Mouse (Mus musculus) kidney, embryonic 16.5 days (tissue): ENCODE measurements around the gene Ankle2. TPM values are rescaled to one million over a fixed set of nuclear protein-coding genes. Genes with fewer than 3 reads are reported as not detected.

Source experiments
- ATAC-seq: fragments of 200-750 bp; cut with Nextera tagmentation; 2 replicates; pipeline ENCODE4 v1.8.0; 2017; ENCODE audit warnings: moderate TSS enrichment; ENCODE audit not compliant: low FRiP score, low TSS enrichment
- H3K27ac ChIP-seq: fragments of 300-500 bp; sonication (generic); 2 replicates; pipeline ENCODE4 v1.5.1; 2014; ENCODE audit warnings: low read length
- H3K27me3 ChIP-seq: fragments of 300-500 bp; sonication (generic); 2 replicates; pipeline ENCODE4 v1.6.1; 2014; ENCODE audit warnings: low read length, control low read depth, mixed read lengths; ENCODE audit not compliant: insufficient read depth
- H3K36me3 ChIP-seq: fragments of 300-500 bp; sonication (generic); 2 replicates; pipeline ENCODE4 v1.6.1; 2014; ENCODE audit warnings: low read length, control low read depth, mixed read lengths; ENCODE audit not compliant: insufficient read depth
- H3K4me1 ChIP-seq: fragments of 300-500 bp; sonication (generic); 2 replicates; pipeline ENCODE4 v1.6.1; 2014; ENCODE audit warnings: low read length, control low read depth, mixed read lengths; ENCODE audit not compliant: insufficient read depth
- H3K4me2 ChIP-seq: fragments of 300-500 bp; sonication (generic); replicated peaks from 2 replicates; pipeline ENCODE4 v1.6.1; 2014; ENCODE audit warnings: low read depth, low read length
- H3K4me3 ChIP-seq: fragments of 300-500 bp; sonication (generic); 2 replicates; pipeline ENCODE4 v1.5.1; 2014; ENCODE audit warnings: mild to moderate bottlenecking, low read length
- H3K9ac ChIP-seq: fragments of 300-500 bp; sonication (generic); replicated peaks from 2 replicates; pipeline ENCODE4 v1.6.1; 2014; ENCODE audit warnings: low read length
- H3K9me3 ChIP-seq: fragments of 300-500 bp; sonication (generic); 2 replicates; pipeline ENCODE4 v1.6.1; 2016; ENCODE audit warnings: low read length, control low read depth
- WGBS: fragments of 180-500 bp; shearing (Covaris S2); extraction: QIAGEN DNeasy Blood & Tissue Kit; methylation state at CpG from one replicate; pipeline ENCODE4 v1.1.7; 2014; 5-methylcytosine and 5-hydroxymethylcytosine counted together
- polyA plus RNA-seq: library from polyadenylated mRNA; unstranded; fragments of >200 nt; fragmentation: Nextera tagmentation; extraction: Ambion mirVana; gene quantifications from 2 replicates; pipeline ENCODE4 v1.2.1, GENCODE M21; 2015

Gene Ankle2
- polyA plus RNA-seq = 24.3 and 25.5 TPM in 2 replicates

DNA sequence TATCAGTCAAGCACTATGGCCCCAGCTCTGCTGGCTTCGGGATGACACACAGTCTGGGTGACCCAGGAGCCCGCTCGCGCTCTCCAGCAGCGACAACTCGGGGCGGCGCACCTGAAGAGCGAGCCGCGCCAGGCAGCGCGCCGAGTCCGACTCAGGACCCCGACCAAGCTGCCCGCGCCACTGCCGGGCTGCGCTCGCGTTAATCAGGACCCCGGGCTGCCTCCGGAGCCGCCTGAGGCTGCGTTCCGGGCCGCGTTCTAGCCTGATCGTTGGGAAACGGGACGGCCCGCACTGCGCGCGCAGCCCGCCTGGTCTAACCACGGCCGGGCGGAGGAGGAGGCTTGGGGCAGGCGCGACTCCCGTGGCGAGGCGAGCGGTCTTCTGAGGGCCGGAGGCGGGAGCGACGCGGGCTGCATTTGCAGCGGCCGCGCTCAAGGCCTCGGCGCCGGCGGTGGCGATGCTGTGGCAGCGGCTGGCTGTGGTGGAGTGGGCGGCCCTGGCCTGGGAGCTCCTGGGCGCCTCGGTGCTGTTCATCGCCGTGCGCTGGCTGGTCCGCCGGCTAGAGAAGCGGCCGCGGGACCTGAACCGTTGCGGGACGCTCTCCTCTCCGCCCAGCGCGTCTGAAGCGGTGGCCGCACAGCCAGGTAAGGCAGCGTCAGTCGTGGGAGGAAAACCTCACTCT lies at the start of gene Ankle2:
Ankle2 (plus strand) TSS at position 225 of the 682 bp plus-strand sequence.
- peak within 1 kb of the TSS; percentile 75 for H3K4me2 ChIP-seq
- peaks cover 14% of the 10 kb centered on the region for H3K4me1 ChIP-seq
- 0% methylated on average over 79 of the region's 81 CpGs for WGBS
- peaks cover 11% of the 10 kb centered on the region; the same call in 1 of the 2 replicates for H3K36me3 ChIP-seq
- peak within 1 kb of the TSS; percentile 97 for H3K27ac ChIP-seq
- no peaks in the 10 kb centered on the region for H3K27me3 ChIP-seq
- peak within 1 kb of the TSS; percentile 98 for H3K9ac ChIP-seq
- H3K4me3 ChIP-seq = peak within 1 kb of the TSS; percentile 90
- peak; percentile 98 for ATAC-seq
- H3K9me3 ChIP-seq = no peaks in the 10 kb centered on the region

DNA sequence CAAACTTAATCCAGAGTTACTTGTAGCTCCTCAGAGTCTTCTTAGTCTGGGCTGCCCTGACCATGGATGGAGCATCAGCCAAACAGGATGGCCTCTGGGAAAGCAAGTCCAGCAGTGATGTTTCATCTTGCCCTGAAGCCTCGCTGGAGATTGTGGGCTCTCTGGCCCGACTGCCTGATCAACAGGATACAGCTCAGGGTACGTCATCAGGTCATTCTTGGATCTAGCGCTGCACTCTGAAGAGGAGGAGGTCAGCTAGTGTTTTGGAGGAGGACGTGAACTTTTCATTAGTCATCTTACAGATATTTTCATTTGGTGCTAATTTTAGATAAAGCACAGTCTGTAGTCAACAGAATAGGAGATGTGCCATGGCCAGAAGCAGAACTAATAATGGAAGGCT lies 49.1 kb upstream of the Ankle2 start:
- H3K9me3 ChIP-seq = no peaks in the 10 kb centered on the region
- WGBS = 92% methylated on average over 5 of the region's 5 CpGs
- peaks cover 32% of the 10 kb centered on the region for H3K36me3 ChIP-seq
- H3K4me2 ChIP-seq = no peak overlapping the region
- no peak overlapping the region for H3K4me3 ChIP-seq
- ATAC-seq = no peak
- H3K27me3 ChIP-seq = no peaks in the 10 kb centered on the region
- peaks cover 9% of the 10 kb centered on the region for H3K4me1 ChIP-seq
- H3K9ac ChIP-seq = no peak overlapping the region
- no peak overlapping the region for H3K27ac ChIP-seq

DNA sequence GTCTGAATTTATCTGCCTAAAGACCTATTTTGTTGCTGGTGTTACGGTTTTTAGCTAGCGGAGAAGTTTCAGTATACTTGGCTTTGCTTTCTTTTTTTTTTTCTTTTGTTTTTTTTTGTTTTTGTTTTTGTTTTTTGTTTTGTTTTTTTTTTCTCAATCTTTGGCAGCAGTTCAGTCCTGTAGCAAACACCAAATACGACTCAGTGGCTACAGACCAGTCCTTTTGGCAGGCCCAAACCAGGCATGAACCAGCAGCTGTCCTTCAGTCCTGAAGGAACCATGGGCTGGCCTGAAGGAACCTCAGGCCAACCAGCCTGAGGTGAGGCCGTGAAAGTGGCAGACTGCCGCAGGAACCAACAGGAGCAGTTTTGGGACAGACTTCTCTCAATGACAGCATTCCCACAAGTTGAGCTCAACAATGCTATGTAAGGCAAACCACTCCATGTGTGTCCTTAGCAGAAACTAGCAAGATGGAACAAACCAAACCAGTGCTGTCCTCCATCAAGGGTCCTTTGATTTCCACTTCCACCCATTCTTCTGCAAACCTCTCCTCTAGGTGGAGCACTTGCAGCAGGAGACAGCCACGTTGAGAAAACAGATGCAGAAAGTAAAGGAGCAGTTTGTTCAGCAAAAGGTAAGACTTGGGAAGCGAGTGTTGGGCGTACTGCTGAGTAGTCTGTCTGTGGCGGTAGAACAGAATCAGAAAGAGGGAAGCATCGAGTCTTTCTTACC lies 27.5 kb upstream of the Ankle2 start:
- Histone ChIP-seq H3K4me3 (no peak overlapping the region), H3K27me3 (no peaks in the 10 kb centered on the region), H3K4me1 (no peaks in the 10 kb centered on the region), H3K9ac (no peak overlapping the region), H3K36me3 (peaks cover 69% of the 10 kb centered on the region), H3K27ac (no peak overlapping the region), H3K4me2 (no peak overlapping the region), H3K9me3 (no peaks in the 10 kb centered on the region)
- WGBS = 89% methylated on average over 10 of the region's 10 CpGs
- ATAC-seq = no peak

DNA sequence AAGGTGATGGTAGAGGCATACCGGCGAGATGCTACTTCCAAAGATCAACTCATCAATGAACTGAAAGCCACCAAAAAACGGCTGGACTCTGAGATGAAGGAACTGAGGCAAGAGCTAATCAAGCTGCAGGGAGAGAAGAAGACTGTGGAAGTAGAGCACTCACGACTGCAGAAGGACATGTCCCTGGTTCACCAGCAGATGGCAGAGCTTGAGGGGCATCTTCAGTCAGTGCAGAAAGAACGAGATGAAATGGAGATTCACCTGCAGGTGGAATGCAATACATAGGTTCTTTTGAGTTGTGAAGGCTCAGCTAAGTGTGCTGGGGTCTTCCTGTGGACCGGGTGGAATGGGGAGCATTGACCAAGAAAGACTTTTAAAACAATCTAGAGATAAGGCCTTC lies 26.0 kb upstream of the Ankle2 start:
- WGBS = 80% methylated on average over 6 of the region's 6 CpGs
- peaks cover 78% of the 10 kb centered on the region for H3K36me3 ChIP-seq
- H3K4me2 ChIP-seq = no peak overlapping the region
- H3K27ac ChIP-seq = no peak overlapping the region
- no peak overlapping the region for H3K4me3 ChIP-seq
- no peak overlapping the region for H3K9ac ChIP-seq
- no peaks in the 10 kb centered on the region for H3K9me3 ChIP-seq
- H3K27me3 ChIP-seq = no peaks in the 10 kb centered on the region
- H3K4me1 ChIP-seq = no peaks in the 10 kb centered on the region
- ATAC-seq = no peak

DNA sequence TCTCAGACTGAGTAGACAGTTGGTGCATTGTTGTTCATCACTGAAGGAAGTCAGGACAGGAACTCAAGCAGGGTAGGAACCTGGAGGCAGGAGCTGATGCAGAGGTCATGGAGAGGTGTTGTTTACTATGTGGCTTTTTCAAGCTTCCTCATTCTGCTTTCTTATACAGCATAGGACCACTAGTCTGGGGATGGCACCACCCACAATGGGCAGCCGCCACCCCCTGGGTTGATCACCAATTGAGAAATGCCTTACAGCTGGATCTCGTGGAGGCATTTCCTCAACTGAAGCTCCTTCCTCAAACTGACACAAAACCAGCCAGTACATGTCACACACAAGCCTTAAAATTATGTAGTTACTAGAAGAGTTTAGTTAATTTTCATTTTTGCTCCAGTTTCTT lies 19.5 kb upstream of the Ankle2 start:
- 87% methylated on average over 2 of the region's 2 CpGs for WGBS
- no peak overlapping the region for H3K4me2 ChIP-seq
- H3K36me3 ChIP-seq = peaks cover 74% of the 10 kb centered on the region
- no peaks in the 10 kb centered on the region for H3K9me3 ChIP-seq
- H3K27me3 ChIP-seq = no peaks in the 10 kb centered on the region
- no peaks in the 10 kb centered on the region for H3K4me1 ChIP-seq
- H3K9ac ChIP-seq = no peak overlapping the region
- no peak for ATAC-seq
- no peak overlapping the region for H3K4me3 ChIP-seq
- H3K27ac ChIP-seq = no peak overlapping the region

DNA sequence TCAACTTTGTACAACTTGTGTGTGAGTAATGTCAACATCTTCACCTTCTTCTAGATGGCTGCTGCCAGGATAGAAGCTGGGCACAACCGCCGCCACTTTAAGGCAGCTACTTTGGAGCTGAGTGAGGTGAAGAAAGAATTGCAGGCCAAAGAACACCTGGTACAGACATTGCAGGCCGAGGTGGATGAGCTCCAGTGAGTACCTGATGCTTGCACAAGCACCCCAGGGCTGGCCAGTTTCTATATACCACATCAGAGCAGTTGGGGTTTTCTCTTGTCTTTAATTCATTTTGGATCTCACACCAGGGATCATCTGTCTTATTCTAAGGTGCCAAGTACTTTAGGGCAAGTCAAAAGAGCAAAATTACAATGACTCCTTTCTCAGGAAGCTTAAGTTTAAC lies 14.0 kb upstream of the Ankle2 start:
- H3K27ac ChIP-seq = no peak overlapping the region
- H3K27me3 ChIP-seq = no peaks in the 10 kb centered on the region
- H3K4me3 ChIP-seq = no peak overlapping the region
- 91% methylated on average over 3 of the region's 3 CpGs for WGBS
- H3K9me3 ChIP-seq = no peaks in the 10 kb centered on the region
- H3K9ac ChIP-seq = no peak overlapping the region
- no peaks in the 10 kb centered on the region for H3K4me1 ChIP-seq
- ATAC-seq = no peak
- H3K4me2 ChIP-seq = no peak overlapping the region
- H3K36me3 ChIP-seq = peaks cover 67% of the 10 kb centered on the region

DNA sequence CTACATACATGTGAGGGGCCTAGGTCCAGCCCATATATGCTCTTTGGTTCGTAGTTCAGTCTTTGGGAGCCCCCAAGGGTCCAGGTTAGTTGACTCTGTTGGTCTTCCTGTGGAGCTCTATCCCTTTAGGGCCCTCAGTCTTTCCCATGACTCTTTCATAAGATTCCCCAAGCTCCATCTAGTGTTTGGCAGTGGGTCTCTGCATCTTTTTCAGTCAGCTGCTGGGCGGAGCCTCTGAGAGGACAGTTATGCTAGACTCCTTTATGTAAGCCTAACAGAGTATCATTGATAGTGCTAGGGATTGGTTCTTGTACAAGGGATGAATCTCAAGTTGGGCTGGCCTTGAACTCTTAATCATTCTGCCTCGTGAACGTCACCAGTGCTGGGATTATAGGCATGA lies 10.5 kb upstream of the Ankle2 start:
- H3K4me1 ChIP-seq = no peaks in the 10 kb centered on the region
- no peaks in the 10 kb centered on the region for H3K27me3 ChIP-seq
- no peak overlapping the region for H3K9ac ChIP-seq
- H3K4me3 ChIP-seq = no peak overlapping the region
- no peaks in the 10 kb centered on the region for H3K9me3 ChIP-seq
- no peak for ATAC-seq
- H3K4me2 ChIP-seq = no peak overlapping the region
- WGBS = 95% methylated on average over 4 of the region's 4 CpGs
- H3K36me3 ChIP-seq = peaks cover 59% of the 10 kb centered on the region
- no peak overlapping the region for H3K27ac ChIP-seq

DNA sequence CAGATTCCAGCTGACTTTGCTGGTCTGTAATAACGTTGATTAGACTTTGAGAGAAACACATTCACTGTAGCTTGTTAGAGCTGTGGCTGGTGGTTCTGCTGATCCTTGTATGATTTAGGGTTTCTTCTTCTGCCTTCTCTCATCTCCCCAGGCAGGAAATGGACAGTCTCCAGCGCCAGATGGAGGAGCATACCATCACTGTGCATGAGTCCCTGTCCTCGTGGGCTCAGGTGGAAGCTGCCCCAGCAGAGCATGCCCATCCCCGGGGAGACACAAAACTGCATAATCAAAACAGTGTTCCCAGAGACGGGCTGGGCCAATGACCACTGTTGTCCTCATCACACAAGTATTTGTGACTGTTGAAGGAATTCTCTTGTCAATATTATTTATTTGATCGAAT lies 8.0 kb upstream of the Ankle2 start:
- no peak overlapping the region for H3K9ac ChIP-seq
- no peak overlapping the region for H3K4me2 ChIP-seq
- H3K4me1 ChIP-seq = no peaks in the 10 kb centered on the region
- no peak overlapping the region for H3K4me3 ChIP-seq
- ATAC-seq = no peak
- no peaks in the 10 kb centered on the region for H3K9me3 ChIP-seq
- no peaks in the 10 kb centered on the region for H3K27me3 ChIP-seq
- 88% methylated on average over 6 of the region's 6 CpGs for WGBS
- H3K27ac ChIP-seq = no peak overlapping the region
- peaks cover 52% of the 10 kb centered on the region for H3K36me3 ChIP-seq

DNA sequence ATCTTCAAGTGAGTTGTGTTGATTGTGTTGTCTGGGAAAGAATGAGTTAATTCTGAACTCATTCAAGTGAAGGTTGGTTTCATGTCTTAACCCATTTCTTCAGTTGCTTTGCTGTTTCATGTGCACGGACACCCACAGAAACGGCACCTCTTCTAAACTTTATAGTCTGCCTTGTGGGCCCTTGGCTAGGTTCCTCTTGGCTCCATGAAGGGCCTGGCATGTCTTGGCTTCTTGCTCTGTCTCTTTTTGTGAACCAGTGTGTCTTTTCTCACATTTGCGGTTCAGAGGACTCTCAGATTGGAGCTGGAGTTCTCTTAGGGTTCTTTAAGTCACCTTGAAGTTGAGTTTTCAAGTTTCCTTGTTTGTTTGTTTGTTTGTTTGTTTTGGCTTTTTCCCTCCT lies 5.7 kb upstream of the Ankle2 start:
- Histone ChIP-seq H3K4me3 (no peak overlapping the region), H3K9me3 (no peaks in the 10 kb centered on the region), H3K4me2 (no peak overlapping the region), H3K36me3 (peaks cover 36% of the 10 kb centered on the region), H3K4me1 (peaks cover 3% of the 10 kb centered on the region), H3K9ac (no peak overlapping the region), H3K27ac (no peak overlapping the region), H3K27me3 (no peaks in the 10 kb centered on the region)
- WGBS = 86% methylated on average over 3 of the region's 3 CpGs
- no peak for ATAC-seq

DNA sequence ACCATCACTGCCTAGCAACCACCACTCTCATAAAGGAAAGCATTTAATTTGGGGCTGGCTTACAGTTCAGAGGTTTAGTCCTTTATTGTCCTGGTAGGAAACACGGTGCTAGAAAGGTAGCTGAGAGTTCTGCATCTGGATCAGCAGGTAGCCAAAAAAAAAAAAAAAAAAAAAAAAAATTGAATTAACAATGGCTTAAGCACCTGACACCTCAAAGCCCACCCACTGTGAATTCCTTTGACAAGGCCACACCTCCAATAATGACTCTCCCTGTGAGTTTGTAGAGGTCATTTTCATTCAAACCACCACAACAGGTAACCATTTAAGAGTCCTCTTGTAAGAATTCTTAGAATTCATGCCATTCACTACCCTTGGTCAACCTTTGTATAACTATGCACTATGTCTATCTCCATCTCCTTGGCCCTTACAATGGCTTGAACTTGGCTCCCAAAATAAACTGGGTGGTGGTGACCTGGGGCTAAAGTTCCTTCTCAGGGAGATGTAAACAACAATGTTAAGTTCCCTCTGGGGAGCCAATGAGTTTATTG lies 3.4 kb upstream of the Ankle2 start:
- no peaks in the 10 kb centered on the region for H3K27me3 ChIP-seq
- ATAC-seq = no peak
- peaks cover 18% of the 10 kb centered on the region for H3K36me3 ChIP-seq
- H3K27ac ChIP-seq = no peak overlapping the region
- no peak overlapping the region for H3K9ac ChIP-seq
- H3K9me3 ChIP-seq = no peaks in the 10 kb centered on the region
- WGBS = 28% methylated on average over 1 of the region's 1 CpGs
- no peak overlapping the region for H3K4me2 ChIP-seq
- no peak overlapping the region for H3K4me3 ChIP-seq
- H3K4me1 ChIP-seq = peaks cover 12% of the 10 kb centered on the region
